Mouse (Mus musculus): ENCODE data around the gene Napepld. TPM values are rescaled to one million over a fixed set of nuclear protein-coding genes. Genes with fewer than 3 reads are reported as not detected.

The Napepld gene
- polyA plus RNA-seq, 1 experiment, result 0.50 TPM

- TF ChIP-seq CTCF (IDR thresholded peaks at IDR 0.05; ENCODE audit: control insufficient read depth, insufficient read depth, insufficient read length) (no peak), MAX (IDR thresholded peaks at IDR 0.05) (no peak), FOSL1 (IDR thresholded peaks at IDR 0.05; ENCODE audit: insufficient read depth, low read length, poor library complexity, severe bottlenecking) (no peak), CEBPB (IDR thresholded peaks at IDR 0.05; ENCODE audit: low read depth) (no peak), USF1 (IDR thresholded peaks at IDR 0.05; ENCODE audit: low read depth) (no peak), MYOG (IDR thresholded peaks at IDR 0.05; ENCODE audit: control insufficient read depth, extremely low read depth, insufficient read length) (no peak), MYOD1 (IDR thresholded peaks at IDR 0.05; ENCODE audit: control insufficient read depth, insufficient read length, low read depth) (no peak)
- Histone ChIP-seq H3K27me3 (ENCODE audit: control insufficient read depth, insufficient read depth, insufficient read length) (no peaks in the 10 kb centered on the region), H3ac (ENCODE audit: control insufficient read depth, insufficient read length, low read depth) (no peak overlapping the region), H3K4me3 (ENCODE audit: insufficient read depth, poor library complexity, severe bottlenecking) (no peak overlapping the region), H3K79me3 (ENCODE audit: low read depth) (no peaks in the 10 kb centered on the region), H3K79me2 (ENCODE audit: control insufficient read depth, insufficient read depth) (no peaks in the 10 kb centered on the region), H3K36me3 (ENCODE audit: control insufficient read depth, insufficient read depth) (no peaks in the 10 kb centered on the region)
Observed at GRCm38 (mm10) chr5:21680029-21680428, 21.2 kb downstream of the Napepld start.

DNA sequence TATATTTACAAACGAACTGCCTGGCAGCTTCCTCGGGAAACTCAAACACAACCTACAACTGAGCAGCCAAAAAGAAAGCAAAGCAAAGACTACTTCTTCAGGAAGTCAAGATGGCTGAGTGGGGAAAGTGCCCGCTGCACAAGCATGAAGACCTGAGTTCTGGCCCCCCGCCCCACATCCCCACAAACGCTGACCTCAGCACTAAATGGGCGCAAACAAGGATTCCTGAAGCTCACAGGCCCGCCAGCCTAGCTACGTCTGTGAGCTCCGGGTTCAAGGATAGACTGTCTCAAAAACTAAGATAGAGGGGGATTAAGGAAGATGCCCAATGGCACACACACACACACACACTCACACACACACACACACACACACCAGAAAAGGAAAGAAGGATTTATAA lies 22.8 kb downstream of the Napepld start:
- no peak overlapping the region for H3ac ChIP-seq (ENCODE audit: control insufficient read depth, insufficient read length, low read depth)
- no peaks in the 10 kb centered on the region for H3K79me3 ChIP-seq (ENCODE audit: low read depth)
- H3K36me3 ChIP-seq (ENCODE audit: control insufficient read depth, insufficient read depth), result no peaks in the 10 kb centered on the region
- no peak for TF ChIP-seq MYOG (IDR thresholded peaks at IDR 0.05; ENCODE audit: control insufficient read depth, extremely low read depth, insufficient read length)
- no peak for TF ChIP-seq CTCF (IDR thresholded peaks at IDR 0.05; ENCODE audit: control insufficient read depth, insufficient read depth, insufficient read length)
- H3K79me2 ChIP-seq (ENCODE audit: control insufficient read depth, insufficient read depth), result no peaks in the 10 kb centered on the region
- H3K27me3 ChIP-seq (ENCODE audit: control insufficient read depth, insufficient read depth, insufficient read length), result no peaks in the 10 kb centered on the region
- H3K4me3 ChIP-seq (ENCODE audit: insufficient read depth, poor library complexity, severe bottlenecking), result no peak overlapping the region

GRCm38 (mm10) chr5:21677939-21678338 lies 23.3 kb downstream of the Napepld start:
- TF ChIP-seq CEBPB (IDR thresholded peaks at IDR 0.05; ENCODE audit: low read depth) (no peak), MYOG (IDR thresholded peaks at IDR 0.05; ENCODE audit: control insufficient read depth, extremely low read depth, insufficient read length) (no peak), FOSL1 (IDR thresholded peaks at IDR 0.05; ENCODE audit: insufficient read depth, low read length, poor library complexity, severe bottlenecking) (no peak), MYOD1 (IDR thresholded peaks at IDR 0.05; ENCODE audit: control insufficient read depth, insufficient read length, low read depth) (no peak), MAX (IDR thresholded peaks at IDR 0.05) (no peak), CTCF (IDR thresholded peaks at IDR 0.05; ENCODE audit: control insufficient read depth, insufficient read depth, insufficient read length) (no peak), USF1 (IDR thresholded peaks at IDR 0.05; ENCODE audit: low read depth) (no peak)
- Histone ChIP-seq H3K27me3 (ENCODE audit: control insufficient read depth, insufficient read depth, insufficient read length) (no peaks in the 10 kb centered on the region), H3K36me3 (ENCODE audit: control insufficient read depth, insufficient read depth) (no peaks in the 10 kb centered on the region), H3K79me2 (ENCODE audit: control insufficient read depth, insufficient read depth) (no peaks in the 10 kb centered on the region), H3K4me3 (ENCODE audit: insufficient read depth, poor library complexity, severe bottlenecking) (no peak overlapping the region), H3ac (ENCODE audit: control insufficient read depth, insufficient read length, low read depth) (no peak overlapping the region), H3K79me3 (ENCODE audit: low read depth) (no peaks in the 10 kb centered on the region)

- Histone ChIP-seq H3K4me3 (ENCODE audit: insufficient read depth, poor library complexity, severe bottlenecking) (no peak overlapping the region), H3K79me2 (ENCODE audit: control insufficient read depth, insufficient read depth) (no peaks in the 10 kb centered on the region), H3K27me3 (ENCODE audit: control insufficient read depth, insufficient read depth, insufficient read length) (no peaks in the 10 kb centered on the region), H3ac (ENCODE audit: control insufficient read depth, insufficient read length, low read depth) (no peak overlapping the region), H3K36me3 (ENCODE audit: control insufficient read depth, insufficient read depth) (no peaks in the 10 kb centered on the region), H3K79me3 (ENCODE audit: low read depth) (no peaks in the 10 kb centered on the region)
- TF ChIP-seq MYOD1 (IDR thresholded peaks at IDR 0.05; ENCODE audit: control insufficient read depth, insufficient read length, low read depth) (no peak), MYOG (IDR thresholded peaks at IDR 0.05; ENCODE audit: control insufficient read depth, extremely low read depth, insufficient read length) (no peak), CTCF (IDR thresholded peaks at IDR 0.05; ENCODE audit: control insufficient read depth, insufficient read depth, insufficient read length) (no peak), CEBPB (IDR thresholded peaks at IDR 0.05; ENCODE audit: low read depth) (no peak), MAX (IDR thresholded peaks at IDR 0.05) (no peak), FOSL1 (IDR thresholded peaks at IDR 0.05; ENCODE audit: insufficient read depth, low read length, poor library complexity, severe bottlenecking) (no peak), USF1 (IDR thresholded peaks at IDR 0.05; ENCODE audit: low read depth) (no peak)
Observed at GRCm38 (mm10) chr5:21675494-21675893, 25.7 kb downstream of the Napepld start.

GRCm38 (mm10) chr5:21675019-21675418 lies 26.2 kb downstream of the Napepld start:
- H3K4me3 ChIP-seq (ENCODE audit: insufficient read depth, poor library complexity, severe bottlenecking), result no peak overlapping the region
- H3K79me3 ChIP-seq (ENCODE audit: low read depth), result no peaks in the 10 kb centered on the region
- H3K79me2 ChIP-seq (ENCODE audit: control insufficient read depth, insufficient read depth), result no peaks in the 10 kb centered on the region

GRCm38 (mm10) chr5:21673742-21674141 lies 27.5 kb downstream of the Napepld start:
- Histone ChIP-seq H3ac (ENCODE audit: control insufficient read depth, insufficient read length, low read depth) (no peak overlapping the region), H3K79me2 (ENCODE audit: control insufficient read depth, insufficient read depth) (no peaks in the 10 kb centered on the region), H3K79me3 (ENCODE audit: low read depth) (no peaks in the 10 kb centered on the region), H3K27me3 (ENCODE audit: control insufficient read depth, insufficient read depth, insufficient read length) (no peaks in the 10 kb centered on the region), H3K36me3 (ENCODE audit: control insufficient read depth, insufficient read depth) (no peaks in the 10 kb centered on the region), H3K4me3 (ENCODE audit: insufficient read depth, poor library complexity, severe bottlenecking) (no peak overlapping the region)
- TF ChIP-seq MYOD1 (IDR thresholded peaks at IDR 0.05; ENCODE audit: control insufficient read depth, insufficient read length, low read depth), result no peak
- TF ChIP-seq FOSL1 (IDR thresholded peaks at IDR 0.05; ENCODE audit: insufficient read depth, low read length, poor library complexity, severe bottlenecking), result no peak
- TF ChIP-seq CEBPB (IDR thresholded peaks at IDR 0.05; ENCODE audit: low read depth), result no peak
- no peak for TF ChIP-seq CTCF (IDR thresholded peaks at IDR 0.05; ENCODE audit: control insufficient read depth, insufficient read depth, insufficient read length)
- TF ChIP-seq USF1 (IDR thresholded peaks at IDR 0.05; ENCODE audit: low read depth), result no peak
- no peak for TF ChIP-seq MAX (IDR thresholded peaks at IDR 0.05)
- TF ChIP-seq MYOG (IDR thresholded peaks at IDR 0.05; ENCODE audit: control insufficient read depth, extremely low read depth, insufficient read length), result no peak

More at GRCm38 (mm10) chr5:21675019-21675418, 26.2 kb downstream of the Napepld start:
- Histone ChIP-seq H3ac (ENCODE audit: control insufficient read depth, insufficient read length, low read depth) (no peak overlapping the region), H3K36me3 (ENCODE audit: control insufficient read depth, insufficient read depth) (no peaks in the 10 kb centered on the region), H3K27me3 (ENCODE audit: control insufficient read depth, insufficient read depth, insufficient read length) (no peaks in the 10 kb centered on the region)
- TF ChIP-seq MYOG (IDR thresholded peaks at IDR 0.05; ENCODE audit: control insufficient read depth, extremely low read depth, insufficient read length) (no peak), CEBPB (IDR thresholded peaks at IDR 0.05; ENCODE audit: low read depth) (no peak), MAX (IDR thresholded peaks at IDR 0.05) (no peak), MYOD1 (IDR thresholded peaks at IDR 0.05; ENCODE audit: control insufficient read depth, insufficient read length, low read depth) (no peak), CTCF (IDR thresholded peaks at IDR 0.05; ENCODE audit: control insufficient read depth, insufficient read depth, insufficient read length) (no peak), FOSL1 (IDR thresholded peaks at IDR 0.05; ENCODE audit: insufficient read depth, low read length, poor library complexity, severe bottlenecking) (no peak), USF1 (IDR thresholded peaks at IDR 0.05; ENCODE audit: low read depth) (no peak)

Measured in C2C12 (cell line).